Mouse (Mus musculus): ENCODE data around the gene Ssh2. TPM values are rescaled to one million over a fixed set of nuclear protein-coding genes. Genes with fewer than 3 reads are reported as not detected.

The Ssh2 gene
- polyA plus RNA-seq, 1 experiment, result 6.1 TPM

DNA sequence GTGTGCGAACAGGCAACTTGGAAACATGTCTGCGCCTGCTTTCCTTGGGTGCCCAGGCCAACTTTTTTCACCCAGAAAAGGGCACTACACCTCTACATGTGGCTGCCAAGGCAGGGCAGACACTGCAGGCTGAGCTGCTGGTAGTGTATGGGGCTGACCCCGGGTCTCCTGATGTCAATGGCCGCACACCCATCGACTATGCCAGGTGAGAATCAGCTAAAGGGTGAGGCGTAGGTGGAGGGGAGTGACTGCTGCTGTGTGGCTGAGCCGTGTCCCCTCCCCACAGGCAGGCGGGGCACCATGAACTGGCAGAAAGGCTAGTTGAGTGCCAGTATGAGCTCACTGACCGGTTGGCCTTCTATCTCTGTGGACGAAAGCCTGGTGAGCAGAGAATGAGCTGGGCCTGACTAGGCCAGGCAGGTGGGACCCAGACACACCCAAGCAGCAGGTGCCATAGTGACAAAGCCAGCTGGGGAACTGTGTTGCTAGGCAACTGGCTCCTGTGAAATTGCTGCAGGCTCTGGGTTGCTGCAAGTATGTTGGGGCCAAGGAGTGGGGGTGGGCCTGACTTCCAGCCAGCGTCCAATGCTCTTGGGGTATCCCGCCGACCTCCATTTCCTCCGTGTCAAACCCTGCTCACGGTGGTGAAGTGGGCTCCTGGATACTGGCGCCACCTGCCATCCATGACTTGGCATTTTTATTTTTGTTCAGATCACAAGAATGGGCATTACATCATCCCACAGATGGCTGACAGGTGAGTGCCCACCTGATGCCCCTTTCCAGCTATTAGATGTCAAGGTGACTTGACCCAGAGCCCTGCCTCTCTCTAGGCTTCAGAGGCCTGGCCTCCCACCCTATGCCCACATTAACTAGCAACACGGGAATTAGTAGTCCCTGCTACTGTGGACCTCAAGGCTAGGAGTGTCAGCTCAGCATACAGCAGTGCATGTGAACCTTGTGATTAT is 284.6 kb downstream of the Ssh2 start:
- TF ChIP-seq CTCF (conservative IDR thresholded peaks at IDR 0.05; ENCODE audit: insufficient read depth, insufficient read length, low read depth, low read length), result no peak
- TF ChIP-seq POLR2A (IDR thresholded peaks at IDR 0.05; ENCODE audit: low read depth, low read length), result no peak
- no peak overlapping the region for H3K4me3 ChIP-seq (ENCODE audit: insufficient read depth, low read depth, low read length)
- 72% methylated on average over 17 of the region's 17 CpGs for WGBS
- no peak overlapping the region for H3K27ac ChIP-seq (ENCODE audit: insufficient read depth, low read depth, low read length)
- DNase-seq, result no peak
- peaks cover 13% of the 10 kb centered on the region for H3K4me1 ChIP-seq (ENCODE audit: control insufficient read depth, insufficient read depth, low read length)
- no peaks in the 10 kb centered on the region for H3K27me3 ChIP-seq (replicated peaks; ENCODE audit: control insufficient read depth, insufficient read depth, low read length)
- no peaks in the 10 kb centered on the region; the same call in 1 of the 2 replicates for H3K36me3 ChIP-seq (ENCODE audit: control insufficient read depth, insufficient read depth, low read length)

DNA sequence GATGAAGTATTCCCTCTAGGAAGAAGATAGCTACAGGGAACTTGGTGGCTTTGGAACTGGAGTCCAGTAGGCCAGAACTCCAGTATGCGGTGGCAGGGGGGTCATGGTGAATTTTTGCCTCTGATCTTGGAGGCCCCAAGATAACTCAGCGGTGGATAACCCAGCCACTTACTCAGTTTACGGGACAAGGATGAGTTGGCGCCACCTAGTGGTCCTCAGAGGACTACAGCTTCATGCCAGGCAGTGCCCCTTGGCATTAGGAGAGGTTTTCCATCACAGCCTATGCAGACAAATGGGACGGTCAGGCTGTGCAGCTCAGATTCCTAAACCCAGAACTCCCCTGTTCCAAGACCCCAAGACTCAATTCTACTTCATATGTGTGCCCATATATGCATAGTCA is 285.3 kb downstream of the Ssh2 start:
- H3K27me3 ChIP-seq (replicated peaks; ENCODE audit: control insufficient read depth, insufficient read depth, low read length), result no peaks in the 10 kb centered on the region
- no peak overlapping the region for H3K27ac ChIP-seq (ENCODE audit: insufficient read depth, low read depth, low read length)
- no peak overlapping the region for H3K4me3 ChIP-seq (ENCODE audit: insufficient read depth, low read depth, low read length)
- peaks cover 12% of the 10 kb centered on the region for H3K4me1 ChIP-seq (ENCODE audit: control insufficient read depth, insufficient read depth, low read length)
- no peaks in the 10 kb centered on the region; the same call in 1 of the 2 replicates for H3K36me3 ChIP-seq (ENCODE audit: control insufficient read depth, insufficient read depth, low read length)
- 7% methylated on average over 5 of the region's 5 CpGs for WGBS
- DNase-seq, result peak; percentile 82
- peak; percentile 93 for TF ChIP-seq CTCF (conservative IDR thresholded peaks at IDR 0.05; ENCODE audit: insufficient read depth, insufficient read length, low read depth, low read length)
- TF ChIP-seq POLR2A (IDR thresholded peaks at IDR 0.05; ENCODE audit: low read depth, low read length), result no peak

DNA sequence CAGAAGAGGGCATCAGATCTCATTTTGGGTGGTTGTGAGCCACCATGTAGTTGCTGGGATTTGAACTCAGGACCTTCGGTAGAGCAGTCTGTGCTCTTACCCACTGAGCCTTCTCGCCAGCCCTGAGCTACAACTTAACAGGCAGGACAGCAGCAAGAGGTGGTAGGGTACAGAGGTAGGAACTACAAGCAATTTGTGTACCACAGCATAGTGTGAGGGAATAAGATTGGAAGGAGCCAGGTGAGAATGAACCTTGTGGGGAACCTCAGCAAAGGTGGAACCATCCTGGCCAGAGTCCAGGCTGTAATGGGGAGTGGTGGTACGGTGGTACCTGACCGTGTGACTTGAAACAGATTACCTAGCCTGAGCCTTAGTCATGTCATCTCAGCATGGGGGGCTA is 285.9 kb downstream of the Ssh2 start:
- H3K4me3 ChIP-seq (ENCODE audit: insufficient read depth, low read depth, low read length), result no peak overlapping the region

DNA sequence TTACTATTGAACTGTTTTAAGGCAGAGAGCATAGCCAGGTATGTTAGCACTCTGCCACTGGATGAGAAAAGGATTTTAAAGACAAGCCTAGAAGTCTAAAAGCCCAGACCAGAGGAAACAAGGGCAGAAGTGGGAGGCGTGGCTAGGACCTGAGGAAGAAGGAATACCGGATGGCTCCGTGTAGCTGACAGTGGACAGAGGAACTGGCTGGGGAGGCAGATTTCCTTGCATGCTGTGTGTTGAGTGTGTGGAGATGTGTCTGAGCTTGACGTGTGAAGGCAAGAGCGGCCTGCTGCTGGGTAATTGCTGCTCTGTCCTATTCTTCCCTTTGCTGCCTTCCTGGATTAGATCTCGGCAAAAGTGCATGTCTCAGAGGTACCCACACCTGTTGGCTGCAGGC is 286.4 kb downstream of the Ssh2 start:
- no peak overlapping the region for H3K27ac ChIP-seq (ENCODE audit: insufficient read depth, low read depth, low read length)
- WGBS, result 78% methylated on average over 6 of the region's 6 CpGs
- no peaks in the 10 kb centered on the region; the same call in 1 of the 2 replicates for H3K36me3 ChIP-seq (ENCODE audit: control insufficient read depth, insufficient read depth, low read length)
- H3K4me1 ChIP-seq (ENCODE audit: control insufficient read depth, insufficient read depth, low read length), result peaks cover 14% of the 10 kb centered on the region
- H3K27me3 ChIP-seq (replicated peaks; ENCODE audit: control insufficient read depth, insufficient read depth, low read length), result no peaks in the 10 kb centered on the region
- TF ChIP-seq CTCF (conservative IDR thresholded peaks at IDR 0.05; ENCODE audit: insufficient read depth, insufficient read length, low read depth, low read length) (no peak), POLR2A (IDR thresholded peaks at IDR 0.05; ENCODE audit: low read depth, low read length) (no peak)
- DNase-seq, result no peak
- H3K4me3 ChIP-seq (ENCODE audit: insufficient read depth, low read depth, low read length), result no peak overlapping the region

More for the DNA sequence above, 285.9 kb downstream of the Ssh2 start:
- Histone ChIP-seq H3K27me3 (replicated peaks; ENCODE audit: control insufficient read depth, insufficient read depth, low read length) (no peaks in the 10 kb centered on the region), H3K36me3 (ENCODE audit: control insufficient read depth, insufficient read depth, low read length) (no peaks in the 10 kb centered on the region; the same call in 1 of the 2 replicates), H3K27ac (ENCODE audit: insufficient read depth, low read depth, low read length) (no peak overlapping the region), H3K4me1 (ENCODE audit: control insufficient read depth, insufficient read depth, low read length) (peaks cover 14% of the 10 kb centered on the region)
- no peak for DNase-seq
- WGBS, result 92% methylated on average over 4 of the region's 4 CpGs
- TF ChIP-seq CTCF (conservative IDR thresholded peaks at IDR 0.05; ENCODE audit: insufficient read depth, insufficient read length, low read depth, low read length) (no peak), POLR2A (IDR thresholded peaks at IDR 0.05; ENCODE audit: low read depth, low read length) (no peak)

DNA sequence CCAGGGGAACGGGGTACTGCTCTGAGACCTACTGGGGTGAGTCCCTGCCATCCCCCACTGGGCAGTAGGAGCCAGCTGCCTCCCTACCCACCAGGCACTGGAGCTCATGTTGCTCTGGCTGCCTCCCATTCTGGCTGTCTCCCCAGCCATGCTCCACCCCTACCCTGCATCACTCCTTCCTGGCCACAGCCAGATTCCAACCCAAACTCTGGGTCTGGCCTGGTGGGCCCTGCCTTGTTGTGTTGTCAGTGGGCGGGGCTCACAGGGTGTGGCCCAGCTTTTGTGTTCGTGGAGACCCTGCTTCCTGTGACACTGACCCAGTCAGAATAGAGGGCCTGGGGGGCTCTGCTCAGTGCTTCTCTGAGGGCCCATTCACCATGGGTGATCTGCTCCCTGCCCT is 287.4 kb downstream of the Ssh2 start:
- no peak for TF ChIP-seq POLR2A (IDR thresholded peaks at IDR 0.05; ENCODE audit: low read depth, low read length)
- no peak for TF ChIP-seq CTCF (conservative IDR thresholded peaks at IDR 0.05; ENCODE audit: insufficient read depth, insufficient read length, low read depth, low read length)
- Histone ChIP-seq H3K36me3 (ENCODE audit: control insufficient read depth, insufficient read depth, low read length) (no peaks in the 10 kb centered on the region; the same call in 1 of the 2 replicates), H3K4me3 (ENCODE audit: insufficient read depth, low read depth, low read length) (no peak overlapping the region), H3K4me1 (ENCODE audit: control insufficient read depth, insufficient read depth, low read length) (peaks cover 8% of the 10 kb centered on the region), H3K27me3 (replicated peaks; ENCODE audit: control insufficient read depth, insufficient read depth, low read length) (no peaks in the 10 kb centered on the region), H3K27ac (ENCODE audit: insufficient read depth, low read depth, low read length) (no peak overlapping the region)
- 68% methylated on average over 3 of the region's 3 CpGs for WGBS
- DNase-seq, result no peak

DNA sequence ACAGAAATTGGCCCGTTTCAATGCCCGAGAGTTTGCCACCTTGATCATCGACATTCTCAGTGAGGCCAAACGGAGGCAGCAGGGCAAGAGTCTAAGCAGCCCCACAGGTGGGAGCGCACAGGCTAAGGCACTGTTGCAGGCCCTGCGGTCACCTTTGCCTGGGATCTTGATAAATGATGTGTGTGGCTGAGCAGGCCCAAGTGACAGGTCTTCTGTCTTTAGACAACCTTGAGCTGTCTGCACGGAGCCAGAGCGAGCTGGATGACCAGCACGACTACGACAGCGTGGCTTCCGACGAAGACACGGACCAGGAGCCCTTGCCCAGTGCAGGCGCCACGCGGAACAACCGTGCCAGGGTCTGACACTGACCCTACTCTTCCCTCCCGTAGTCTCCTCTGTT is 288.3 kb downstream of the Ssh2 start:
- peaks cover 7% of the 10 kb centered on the region for H3K4me1 ChIP-seq (ENCODE audit: control insufficient read depth, insufficient read depth, low read length)
- 91% methylated on average over 19 of the region's 19 CpGs for WGBS
- no peaks in the 10 kb centered on the region; the same call in 1 of the 2 replicates for H3K36me3 ChIP-seq (ENCODE audit: control insufficient read depth, insufficient read depth, low read length)
- TF ChIP-seq CTCF (conservative IDR thresholded peaks at IDR 0.05; ENCODE audit: insufficient read depth, insufficient read length, low read depth, low read length) (no peak), POLR2A (IDR thresholded peaks at IDR 0.05; ENCODE audit: low read depth, low read length) (no peak)
- H3K27me3 ChIP-seq (replicated peaks; ENCODE audit: control insufficient read depth, insufficient read depth, low read length), result no peaks in the 10 kb centered on the region
- DNase-seq, result no peak
- H3K4me3 ChIP-seq (ENCODE audit: insufficient read depth, low read depth, low read length), result no peak overlapping the region
- H3K27ac ChIP-seq (ENCODE audit: insufficient read depth, low read depth, low read length), result no peak overlapping the region

DNA sequence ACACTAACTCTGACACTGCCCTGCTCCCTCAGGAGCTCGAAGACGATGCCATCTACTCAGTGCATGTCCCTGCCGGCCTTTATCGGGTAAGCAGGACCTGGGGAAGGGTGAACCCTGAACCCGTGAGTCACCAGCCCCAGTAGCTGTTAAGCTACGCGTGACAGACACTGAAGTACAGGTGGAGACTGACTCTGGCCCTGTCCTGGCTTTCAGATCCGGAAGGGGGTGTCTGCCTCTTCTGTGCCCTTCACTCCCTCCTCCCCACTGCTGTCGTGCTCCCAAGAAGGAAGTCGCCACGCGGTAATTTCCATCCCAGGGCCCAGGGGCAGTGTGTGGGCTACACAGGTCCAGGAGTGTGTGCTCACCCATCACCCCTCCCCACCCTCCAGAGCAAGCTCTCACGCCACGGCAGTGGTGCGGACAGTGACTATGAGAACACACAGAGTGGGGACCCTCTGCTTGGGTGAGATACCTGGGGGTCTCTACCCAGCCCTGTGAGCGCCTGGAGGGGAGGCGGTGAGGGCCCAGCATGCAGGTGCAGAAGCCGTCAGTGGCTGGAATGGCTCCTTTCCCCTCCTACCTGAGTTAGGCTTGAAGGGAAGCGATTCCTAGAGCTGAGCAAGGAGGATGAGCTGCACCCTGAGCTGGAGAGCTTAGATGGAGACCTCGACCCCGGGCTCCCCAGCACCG is 289.3 kb downstream of the Ssh2 start:
- no peak for TF ChIP-seq POLR2A (IDR thresholded peaks at IDR 0.05; ENCODE audit: low read depth, low read length)
- no peak for TF ChIP-seq CTCF (conservative IDR thresholded peaks at IDR 0.05; ENCODE audit: insufficient read depth, insufficient read length, low read depth, low read length)
- Histone ChIP-seq H3K36me3 (ENCODE audit: control insufficient read depth, insufficient read depth, low read length) (no peaks in the 10 kb centered on the region; the same call in 1 of the 2 replicates), H3K27me3 (replicated peaks; ENCODE audit: control insufficient read depth, insufficient read depth, low read length) (no peaks in the 10 kb centered on the region), H3K4me3 (ENCODE audit: insufficient read depth, low read depth, low read length) (no peak overlapping the region), H3K4me1 (ENCODE audit: control insufficient read depth, insufficient read depth, low read length) (peaks cover 7% of the 10 kb centered on the region), H3K27ac (ENCODE audit: insufficient read depth, low read depth, low read length) (no peak overlapping the region)
- WGBS, result 72% methylated on average over 22 of the region's 22 CpGs
- DNase-seq, result no peak

Measured in kidney, adult 2 months (tissue).